12 mouse cellular contexts compared by ENCODE assay signal in genomic region chr8:117480516-117480915, GRCm38 (mm10). TPM values are rescaled to one million over a fixed set of nuclear protein-coding genes. Genes with fewer than 3 reads are reported as not detected.
A peak's percentile ranks its signal among the peaks of the same experiment; 100 is the strongest.
DNase-seq lines count a peak whose midpoint lies in the region; ATAC-seq and TF ChIP-seq lines count a peak whose summit lies in the region.
"Had no signal": no experiment of that assay in that cellular context is flagged by ENCODE, and none has a peak within 500 bp of the region (broad histone marks: within the 10 kb centered on the region; RNA-seq: fewer than 3 reads in every experiment).

No protein-coding gene starts in this region.

- H3K9me3 ChIP-seq in ES-E14 (ENCODE audit: control insufficient read depth, insufficient read depth, low read depth, low read length) = no peaks in the 10 kb centered on the region
- H3K9me3 ChIP-seq: limb, embryonic 15.5 days; neural tube, embryonic 15.5 days had no signal

- no peak overlapping the region for H3K9ac ChIP-seq in ES-E14 (ENCODE audit: insufficient read depth, low read depth, low read length, poor library complexity, severe bottlenecking)
- H3K9ac ChIP-seq: limb, embryonic 15.5 days; neural tube, embryonic 15.5 days had no signal

- no peak overlapping the region for H3K27ac ChIP-seq in ES-E14 (ENCODE audit: insufficient read depth, low read depth, low read length, poor library complexity, severe bottlenecking)
- H3K27ac ChIP-seq: limb, embryonic 15.5 days; neural tube, embryonic 15.5 days had no signal

- in situ Hi-C loops in ES-E14 (cut with MboI; ENCODE audit: low sequenced_read_pairs in 2 of 2, unreplicated experiment in 2 of 2) = no loop called here

- WGBS in lung, adult 2 months = 70% methylated on average over 5 of the region's 5 CpGs

- intact Hi-C loops in left cerebral cortex, postnatal 36 days (cut with DNase I) = no loop called here

- no peak for TF ChIP-seq POLR2A in lung, adult 2 months (IDR thresholded peaks at IDR 0.05; ENCODE audit: borderline replicate concordance, extremely low read depth, low read depth, low read length)

- TF ChIP-seq CTCF in lung, adult 2 months (IDR thresholded peaks at IDR 0.05; ENCODE audit: insufficient read depth, low read length) = no peak

- peak; percentile 47; the same call in 1 of the 2 replicates for ATAC-seq in neutrophil, adult 5-6 weeks (ENCODE audit: extremely low read depth, insufficient number of reproducible peaks, low FRiP score, poor library complexity, severe bottlenecking)
- ATAC-seq: hindbrain, embryonic 16.5 days had no signal

- no peak overlapping the region for H3K4me3 ChIP-seq in lung, adult 2 months (replicated peaks; ENCODE audit: extremely low read depth, low read depth, low read length)
- no peak overlapping the region for H3K4me3 ChIP-seq in ES-E14 (ENCODE audit: insufficient read depth in 1 of 2, low read depth in 1 of 2, low read length in 2 of 2, poor library complexity in 1 of 2, severe bottlenecking in 1 of 2)
- H3K4me3 ChIP-seq: limb, embryonic 15.5 days; neural tube, embryonic 15.5 days had no signal

- H3K36me3 ChIP-seq in ES-E14 (ENCODE audit: control insufficient read depth, insufficient read depth, low read length, poor library complexity, severe bottlenecking) = no peaks in the 10 kb centered on the region
- H3K36me3 ChIP-seq: limb, embryonic 15.5 days; neural tube, embryonic 15.5 days had no signal

- DNase-seq in lung, postnatal 10 days = peak; percentile 32
- DNase-seq in lung, adult 2 months = no peak
- no peak for DNase-seq in ES-E14 (ENCODE audit: low read depth, low spot score)
- peak; percentile 50 for DNase-seq in embryo, embryonic 10.5 days (ENCODE audit: low spot score)
- DNase-seq in left cerebral cortex, postnatal 36 days (ENCODE audit: low spot score in 2 of 2) = no peak
- no peak for DNase-seq in heart, adult 9 months (ENCODE audit: low spot score in 2 of 2)
- DNase-seq: adrenal gland, postnatal 25 days; kidney, adult 8-10 months had no signal

- no peaks in the 10 kb centered on the region for H3K4me1 ChIP-seq in lung, adult 2 months (ENCODE audit: control insufficient read depth, insufficient read depth, low read length)
- H3K4me1 ChIP-seq in ES-E14 (ENCODE audit: control insufficient read depth in 2 of 2, insufficient read depth in 2 of 2, low read length in 2 of 2, poor library complexity in 1 of 2) = no peaks in the 10 kb centered on the region
- H3K4me1 ChIP-seq: limb, embryonic 15.5 days; neural tube, embryonic 15.5 days had no signal

TF ChIP-seq in ES-E14, 5 proteins besides CTCF, POLR2A, EP300 and RAD21:
- TF ChIP-seq HCFC1 (IDR thresholded peaks at IDR 0.05; ENCODE audit: borderline replicate concordance, insufficient read depth, low read length) (peak; percentile 96), CHD2 (IDR thresholded peaks at IDR 0.05; ENCODE audit: low read depth, low read length) (no peak)

RNA-seq across cellular contexts. Expression of gene Plcg2, which starts 17.6 kb away (rescaled TPM):
- polyA plus RNA-seq in lung, adult 2 months (2012; rRNA removed) = 9.6 and 11.5 TPM in 2 replicates
- total RNA-seq in ES-E14 (2012; rRNA removed) = 32.4 and 35.5 TPM in 2 replicates
- 220 and 238 TPM in 2 replicates for total RNA-seq in neutrophil, adult 5-6 weeks (2017)
- total RNA-seq in left cerebral cortex, postnatal 36 days (2021) = 1 to 10 TPM; 2.6 to 2.8 TPM

Comparison
In these comparisons a context has a peak if more than half of its experiments do, and no peak if none do; other contexts are left out.
1. DNase-seq: peak in lung, postnatal 10 days (single experiment) and embryo, embryonic 10.5 days (single experiment); none in lung, adult 2 months (single experiment), ES-E14 (single experiment), left cerebral cortex, postnatal 36 days (0 of 2) and heart, adult 9 months (0 of 2).